Mouse (Mus musculus) left cerebral cortex, adult 2 months (tissue): ENCODE data around the gene Sp2. TPM values are rescaled to one million over a fixed set of nuclear protein-coding genes. Genes with fewer than 3 reads are reported as not detected.
A peak's percentile ranks its signal among the peaks of the same experiment; 100 is the strongest.

Experiments
- DNase-seq, 2 experiments: peaks; one replicate each; pipeline ENCODE4 v3.0.0; 2021 to 2022; ENCODE audit warnings: low spot score in 2 of 2, mixed read lengths in 1 of 2; ENCODE audit errors: extremely low spot score in 1 of 2
- H3K27ac ChIP-seq: fragments of 200-600 bp; 2 replicates; pipeline ENCODE4 v1.8.1; 2022
- H3K4me3 ChIP-seq: fragments of 200-600 bp; 2 replicates; pipeline ENCODE4 v1.8.1; 2022
- CTCF ChIP-seq: fragments of 200-600 bp; IDR thresholded peaks from 2 replicates; pipeline ENCODE4 v1.8.1; 2022; ENCODE audit warnings: antibody characterized with exemption, mild to moderate bottlenecking, moderate library complexity
- intact Hi-C: fragments of 180-260 bp; cut with DNase I; formaldehyde crosslinking; loops from one replicate; pipeline ENCODE4 v1.15.1; 2025
- total RNA-seq, 2 experiments: library from RNA; stranded (reverse); gene quantifications; 2 replicates each; pipeline ENCODE4 v1.2.3; 2021

Gene Sp2
- total RNA-seq, 2 experiments from 2014 or later: 12.6 to 15.2 TPM

- intact Hi-C loops: no loop called here
- Histone ChIP-seq H3K4me3 (no peak overlapping the region), H3K27ac (no peak overlapping the region)
- no peak for TF ChIP-seq CTCF
- no peak for DNase-seq
These were observed 16.6 kb downstream of the Sp2 start for GRCm38 (mm10) chr11:96966172-96966571.

GRCm38 (mm10) chr11:96963580-96963979 is 19.2 kb downstream of the Sp2 start:
- intact Hi-C loops: loop anchor here (1.0 to 2.0 kb wide), 2 partner anchors 47 to 97 kb away; partner anchors contain the start of gene Cdk5rap3
- Histone ChIP-seq H3K4me3 (no peak overlapping the region), H3K27ac (no peak overlapping the region)
- TF ChIP-seq CTCF: peak; percentile 92
- DNase-seq: peak; percentile 84 to 91

DNA sequence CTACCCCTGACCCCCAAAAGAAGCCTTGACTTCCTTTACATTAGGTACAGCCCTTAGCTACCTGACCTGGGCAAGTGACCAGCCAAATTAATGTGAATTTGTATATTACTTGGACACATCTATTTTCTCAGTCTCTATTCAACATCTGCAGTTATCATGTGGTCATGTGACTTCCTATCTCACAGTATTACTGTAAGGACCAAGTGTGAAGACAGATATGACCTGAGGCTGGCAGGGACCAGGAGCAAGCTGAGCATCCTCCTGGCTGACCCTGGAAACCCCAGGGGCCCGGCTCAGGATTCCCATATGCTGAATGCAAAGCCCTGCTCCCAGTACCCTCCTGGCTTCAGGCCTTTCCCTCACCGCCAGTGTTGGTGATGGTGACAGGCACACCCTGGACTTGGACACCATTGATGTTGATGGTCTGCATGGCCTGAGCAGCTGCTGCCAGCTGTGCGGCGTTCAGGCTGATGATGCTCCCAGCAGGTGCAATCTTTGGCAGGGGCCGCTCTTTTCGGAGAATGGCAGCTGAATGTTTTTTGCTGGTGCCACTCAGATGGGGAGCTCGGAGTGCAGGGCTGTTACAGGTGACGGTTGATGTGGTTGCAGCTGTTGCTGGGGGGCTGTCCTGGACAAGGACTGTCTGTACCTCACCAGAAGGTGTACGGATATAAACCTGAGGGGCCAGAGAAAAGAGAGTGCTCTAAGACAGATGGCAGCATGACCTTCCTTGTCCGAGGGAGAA is 25.5 kb downstream of the Sp2 start:
- TF ChIP-seq CTCF: no peak

DNA sequence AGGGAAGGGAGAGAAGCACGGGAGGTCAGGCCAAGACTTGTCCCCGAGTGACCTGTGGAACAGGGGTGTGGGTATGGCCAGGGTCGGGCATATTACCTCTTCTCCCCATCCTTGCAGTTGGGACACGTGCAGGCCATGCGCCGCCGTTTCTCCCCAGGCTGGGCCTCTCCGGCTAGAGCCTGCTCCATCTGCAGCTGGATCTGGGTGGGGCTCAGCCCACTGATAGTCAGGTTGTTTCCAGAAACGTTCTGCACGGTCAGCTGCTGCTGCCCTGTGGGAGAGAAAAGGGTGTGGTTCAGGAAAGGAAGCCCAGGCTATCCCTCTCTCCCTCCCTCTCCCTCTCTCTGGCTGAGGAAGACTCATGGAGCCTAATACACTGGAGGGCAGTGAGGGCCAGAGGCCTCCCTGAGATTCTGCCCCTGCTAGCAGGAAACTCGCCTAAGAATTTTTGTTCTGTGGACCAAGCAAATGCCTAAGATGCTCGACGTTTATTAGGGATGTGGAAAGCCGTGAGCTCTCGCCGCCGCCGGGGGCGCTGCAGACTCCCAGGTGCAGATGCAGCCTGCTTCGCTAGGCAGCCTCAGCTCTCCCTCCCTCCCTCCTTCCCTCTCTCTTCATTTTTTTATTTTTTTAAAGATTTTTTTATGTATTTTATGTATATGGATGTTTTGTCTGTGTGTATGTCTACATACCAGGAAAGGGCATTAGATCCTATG is 26.6 kb downstream of the Sp2 start:
- no peak for DNase-seq
- Histone ChIP-seq H3K27ac (no peak overlapping the region), H3K4me3 (no peak overlapping the region)
- TF ChIP-seq CTCF: peak; percentile 58
- intact Hi-C loops: no loop called here

More for the DNA sequence above, 25.5 kb downstream of the Sp2 start:
- Histone ChIP-seq H3K4me3 (no peak overlapping the region), H3K27ac (no peak overlapping the region)
- intact Hi-C loops: no loop called here
- DNase-seq: no peak

- H3K27ac ChIP-seq: no peak overlapping the region
- intact Hi-C loops: no loop called here
- H3K4me3 ChIP-seq: no peak overlapping the region
- no peak for DNase-seq
- TF ChIP-seq CTCF: no peak
These were observed 27.7 kb downstream of the Sp2 start for GRCm38 (mm10) chr11:96955094-96955493.

DNA sequence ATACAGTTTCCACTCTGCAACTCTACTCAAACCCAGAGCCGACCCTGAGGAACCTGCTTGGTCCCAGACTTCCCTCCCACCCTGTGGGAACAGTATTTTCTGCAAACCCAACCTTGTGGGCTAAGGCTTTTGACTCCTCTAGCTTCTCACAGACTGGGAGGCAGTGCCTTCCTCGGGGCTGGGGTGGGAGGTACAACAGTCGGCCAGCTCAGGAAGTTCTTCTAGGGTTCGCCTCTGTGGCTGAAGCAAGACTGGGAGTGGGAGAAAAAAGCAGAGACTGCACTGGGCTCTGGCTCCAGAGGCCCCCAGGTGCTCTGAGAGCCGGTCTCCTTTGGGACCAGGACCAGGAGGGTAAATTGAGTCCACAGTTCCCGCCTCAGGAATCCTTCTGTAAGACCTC is 29.9 kb downstream of the Sp2 start:
- intact Hi-C loops: no loop called here
- peak overlapping the region; percentile 11; the same call in 1 of the 2 replicates for H3K27ac ChIP-seq

GRCm38 (mm10) chr11:96952426-96952825 is 30.3 kb downstream of the Sp2 start:
- no peak for DNase-seq
- peak overlapping the region; percentile 15; the same call in 1 of the 2 replicates for H3K27ac ChIP-seq
- no peak for TF ChIP-seq CTCF
- intact Hi-C loops: no loop called here
- no peak overlapping the region for H3K4me3 ChIP-seq

More for the DNA sequence above, 29.9 kb downstream of the Sp2 start:
- no peak for TF ChIP-seq CTCF
- DNase-seq: no peak
- H3K4me3 ChIP-seq: no peak overlapping the region

- H3K27ac ChIP-seq: no peak overlapping the region
- intact Hi-C loops: no loop called here
- H3K4me3 ChIP-seq: no peak overlapping the region
- no peak for DNase-seq
- TF ChIP-seq CTCF: peak; percentile 33
These were observed 32.0 kb downstream of the Sp2 start for GRCm38 (mm10) chr11:96950767-96951166.

- no peak for DNase-seq
- Histone ChIP-seq H3K4me3 (no peak overlapping the region), H3K27ac (no peak overlapping the region)
- TF ChIP-seq CTCF: no peak
- intact Hi-C loops: no loop called here
These were observed 34.9 kb downstream of the Sp2 start for GRCm38 (mm10) chr11:96947849-96948248.

GRCm38 (mm10) chr11:96946498-96946897 is 36.3 kb downstream of the Sp2 start:
- Histone ChIP-seq H3K27ac (no peak overlapping the region), H3K4me3 (no peak overlapping the region)
- DNase-seq: no peak
- intact Hi-C loops: no loop called here
- TF ChIP-seq CTCF: no peak

GRCm38 (mm10) chr11:96944844-96945580 is 37.7 kb downstream of the Sp2 start:
- Histone ChIP-seq H3K4me3 (peak overlapping the region; percentile 55; the same call in 1 of the 2 replicates), H3K27ac (no peak overlapping the region; the same call in 1 of the 2 replicates)
- intact Hi-C loops: no loop called here
- TF ChIP-seq CTCF: no peak
- no peak for DNase-seq
